Mouse (Mus musculus) left cerebral cortex, postnatal 14 days (tissue): Measurements from ENCODE around the gene Gdf1. TPM values are rescaled to one million over a fixed set of nuclear protein-coding genes. Genes with fewer than 3 reads are reported as not detected.

Experiments used
- DNase-seq, 2 experiments: peaks; one replicate each; pipeline ENCODE4 v3.0.0; 2021 to 2022; ENCODE audit warnings: low spot score in 2 of 2, mixed read lengths in 1 of 2
- intact Hi-C: fragments of 180-260 bp; cut with DNase I; formaldehyde crosslinking; loops from one replicate; pipeline ENCODE4 v1.15.1; 2025
- total RNA-seq, 2 experiments: library from RNA; stranded (reverse); gene quantifications; 2 replicates each; pipeline ENCODE4 v1.2.3; 2021

Gene Gdf1
- total RNA-seq, 2 experiments from 2014 or later, result 15.4 to 20.8 TPM

DNA sequence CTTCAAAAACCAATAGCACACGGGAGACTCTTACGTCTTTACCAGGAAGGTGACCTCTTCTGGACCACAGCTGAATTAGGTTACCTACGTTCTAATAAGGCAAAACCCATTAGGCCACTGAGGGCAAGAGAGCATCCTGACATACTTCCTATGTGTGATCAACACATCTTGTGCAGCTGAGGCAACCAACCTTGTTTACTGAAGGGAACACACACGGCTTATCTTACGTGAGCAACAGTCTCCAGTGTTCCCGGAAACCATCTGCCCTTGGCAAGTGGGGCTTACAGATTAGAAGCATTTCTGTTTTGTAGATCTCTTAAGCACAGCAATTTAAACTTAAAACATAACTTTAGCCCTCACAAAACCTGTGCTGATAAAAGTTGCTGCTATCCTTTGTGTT is 2.1 kb upstream of the Gdf1 start:
- intact Hi-C loops, result no loop called here
- DNase-seq, result no peak

DNA sequence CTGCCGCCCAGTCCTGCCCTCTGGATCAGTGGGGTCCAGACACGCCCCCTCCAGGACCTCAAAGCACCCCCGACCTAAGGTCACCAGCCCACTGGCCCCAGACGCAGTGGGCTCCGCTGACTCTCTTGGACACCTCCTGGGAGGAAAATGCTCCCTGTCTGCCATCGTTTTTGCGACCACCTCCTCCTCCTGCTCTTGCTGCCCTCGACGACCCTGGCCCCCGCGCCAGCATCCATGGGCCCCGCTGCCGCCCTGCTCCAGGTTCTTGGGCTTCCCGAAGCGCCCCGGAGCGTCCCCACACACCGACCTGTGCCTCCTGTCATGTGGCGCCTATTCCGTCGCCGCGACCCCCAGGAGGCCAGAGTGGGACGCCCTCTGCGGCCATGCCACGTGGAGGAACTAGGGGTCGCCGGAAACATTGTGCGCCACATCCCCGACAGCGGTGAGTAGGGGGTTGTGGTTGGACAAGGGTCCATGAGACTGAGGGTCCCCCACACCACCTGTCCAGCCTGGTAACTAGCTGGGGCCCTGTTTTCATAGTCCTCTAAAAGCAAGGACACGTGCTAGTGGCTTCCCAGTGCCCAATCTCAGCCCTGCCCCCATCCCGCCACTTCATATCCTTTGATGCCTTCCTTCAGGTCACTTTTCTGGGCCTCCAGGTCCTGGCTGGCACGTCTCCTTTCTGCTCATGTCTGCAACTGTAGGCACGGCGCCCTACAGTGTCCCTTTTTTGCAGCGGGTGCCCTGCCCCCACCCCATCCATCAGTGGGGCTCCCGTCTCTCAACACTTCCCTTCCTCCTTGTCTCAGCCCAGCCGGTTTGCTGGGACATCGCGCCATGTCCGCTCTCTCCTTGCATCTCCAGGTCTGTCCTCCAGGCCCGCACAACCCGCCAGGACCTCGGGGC is 471 bp downstream of the Gdf1 start:
- DNase-seq, result no peak
- intact Hi-C loops, result no loop called here

DNA sequence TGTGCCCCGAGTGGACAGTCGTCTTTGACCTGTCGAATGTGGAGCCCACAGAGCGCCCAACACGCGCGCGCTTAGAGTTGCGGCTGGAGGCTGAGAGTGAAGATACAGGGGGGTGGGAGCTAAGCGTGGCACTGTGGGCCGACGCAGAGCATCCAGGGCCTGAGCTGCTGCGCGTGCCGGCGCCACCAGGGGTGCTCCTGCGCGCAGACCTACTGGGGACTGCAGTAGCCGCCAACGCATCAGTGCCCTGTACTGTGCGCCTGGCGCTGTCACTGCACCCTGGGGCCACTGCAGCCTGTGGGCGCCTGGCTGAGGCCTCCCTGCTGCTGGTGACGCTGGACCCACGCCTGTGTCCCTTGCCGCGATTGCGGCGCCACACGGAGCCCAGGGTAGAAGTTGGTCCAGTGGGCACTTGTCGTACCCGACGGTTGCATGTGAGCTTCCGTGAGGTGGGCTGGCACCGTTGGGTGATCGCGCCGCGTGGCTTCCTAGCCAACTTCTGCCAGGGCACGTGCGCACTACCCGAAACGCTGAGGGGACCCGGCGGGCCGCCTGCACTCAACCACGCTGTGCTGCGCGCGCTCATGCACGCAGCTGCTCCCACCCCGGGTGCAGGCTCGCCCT is 1.2 kb downstream of the Gdf1 start:
- peak; percentile 73 to 89 for DNase-seq
- intact Hi-C loops, result no loop called here

- DNase-seq, result no peak
Observed at GRCm38 (mm10) chr8:70331526-70331925, 1.9 kb downstream of the Gdf1 start.

GRCm38 (mm10) chr8:70332070-70332877 is 2.7 kb downstream of the Gdf1 start:
- intact Hi-C loops, result no loop called here
- peak; percentile 74 to 80 for DNase-seq

More at GRCm38 (mm10) chr8:70331526-70331925, 1.9 kb downstream of the Gdf1 start:
- intact Hi-C loops, result no loop called here

GRCm38 (mm10) chr8:70332878-70333202 is 3.2 kb downstream of the Gdf1 start:
- DNase-seq, result no peak
- intact Hi-C loops, result no loop called here

DNA sequence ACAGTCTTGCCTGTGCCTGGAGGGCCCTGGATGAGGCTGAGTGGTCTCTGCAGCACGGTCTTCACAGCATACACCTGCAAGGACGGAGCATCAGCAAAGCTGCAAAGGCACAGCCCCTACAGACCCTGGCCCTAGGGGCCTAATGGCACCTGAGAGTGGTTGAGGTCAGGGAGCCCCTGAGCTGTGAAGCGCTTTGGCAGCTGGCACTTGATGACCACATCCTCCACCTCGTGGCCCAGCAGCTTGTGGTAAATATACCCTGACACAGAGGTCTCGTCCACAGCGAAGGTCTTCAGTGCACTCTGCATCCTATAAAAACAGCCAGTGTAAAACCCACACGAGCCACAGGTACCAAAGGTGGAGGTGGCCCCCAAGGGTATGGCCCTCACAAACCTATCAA is 9.3 kb downstream of the Gdf1 start:
- intact Hi-C loops, result no loop called here
- no peak for DNase-seq

- no peak for DNase-seq
- intact Hi-C loops, result loop anchor here (5.0 kb wide), 1 partner anchor 167 kb away; the partner anchor contains the start of gene Rex1bd
Observed at GRCm38 (mm10) chr8:70340659-70341058, 11.0 kb downstream of the Gdf1 start.

- no peak for DNase-seq
- intact Hi-C loops, result loop anchor here (5.0 kb wide), 1 partner anchor 165 kb away; the partner anchor contains the start of gene Rex1bd
Observed at GRCm38 (mm10) chr8:70342007-70342406, 12.4 kb downstream of the Gdf1 start.

- DNase-seq, result no peak
- intact Hi-C loops, result loop anchor here (5.0 kb wide), 1 partner anchor 164 kb away; the partner anchor contains the start of gene Rex1bd
Observed at GRCm38 (mm10) chr8:70343076-70343475, 13.5 kb downstream of the Gdf1 start.

DNA sequence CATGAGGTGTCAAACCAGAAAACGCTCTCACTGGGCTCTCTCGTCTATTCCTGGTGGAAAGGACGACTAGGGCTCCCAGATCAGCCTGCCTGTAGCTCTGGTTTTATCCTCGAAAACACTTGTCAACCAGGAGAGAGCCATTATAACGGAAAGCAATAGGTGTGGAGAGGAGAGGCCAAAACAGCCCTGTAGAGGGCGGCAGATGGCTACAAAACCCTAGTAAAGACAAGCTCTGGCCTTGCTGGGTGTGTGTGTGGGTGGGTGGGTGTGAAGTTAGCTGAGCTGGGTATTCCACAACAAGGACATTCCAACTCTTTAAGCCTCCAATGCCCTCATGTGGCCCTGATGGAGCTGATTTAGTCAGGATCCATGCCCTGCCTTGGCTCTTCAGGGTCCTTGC is 14.1 kb downstream of the Gdf1 start:
- intact Hi-C loops, result loop anchor here (5.0 kb wide), 1 partner anchor 164 kb away; the partner anchor contains the start of gene Rex1bd
- peak; percentile 47 to 79 for DNase-seq

GRCm38 (mm10) chr8:70344279-70344678 is 14.7 kb downstream of the Gdf1 start:
- DNase-seq, result no peak
- intact Hi-C loops, result loop anchor here (5.0 kb wide), 1 partner anchor 163 kb away; the partner anchor contains the start of gene Rex1bd

DNA sequence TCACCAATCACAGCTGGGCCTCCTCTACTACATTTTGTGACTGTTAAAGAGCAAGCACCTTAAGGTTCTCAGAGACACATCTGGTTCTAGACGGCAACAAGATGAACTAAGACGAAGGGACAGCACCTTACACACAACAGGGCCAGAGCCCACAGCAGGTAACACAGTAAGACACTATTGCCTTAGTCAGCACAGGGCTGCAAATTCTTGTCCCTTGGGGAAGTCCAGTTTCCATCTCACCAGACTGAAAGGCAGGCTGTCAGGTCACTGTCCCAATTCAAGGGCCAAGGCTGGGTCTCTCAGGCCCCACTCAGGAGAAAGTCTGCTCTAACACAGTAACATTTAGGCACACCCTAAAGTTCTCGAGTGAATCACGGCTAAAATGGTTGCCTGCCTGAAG is 17.8 kb downstream of the Gdf1 start:
- DNase-seq, result no peak
- intact Hi-C loops, result no loop called here

- intact Hi-C loops, result no loop called here
- no peak for DNase-seq
Observed at GRCm38 (mm10) chr8:70347860-70348420, 18.3 kb downstream of the Gdf1 start.

GRCm38 (mm10) chr8:70351035-70351999 is 21.7 kb downstream of the Gdf1 start:
- DNase-seq, result no peak
- intact Hi-C loops, result no loop called here

- intact Hi-C loops, result no loop called here
- no peak for DNase-seq
Observed at GRCm38 (mm10) chr8:70352000-70352384, 22.4 kb downstream of the Gdf1 start.

DNA sequence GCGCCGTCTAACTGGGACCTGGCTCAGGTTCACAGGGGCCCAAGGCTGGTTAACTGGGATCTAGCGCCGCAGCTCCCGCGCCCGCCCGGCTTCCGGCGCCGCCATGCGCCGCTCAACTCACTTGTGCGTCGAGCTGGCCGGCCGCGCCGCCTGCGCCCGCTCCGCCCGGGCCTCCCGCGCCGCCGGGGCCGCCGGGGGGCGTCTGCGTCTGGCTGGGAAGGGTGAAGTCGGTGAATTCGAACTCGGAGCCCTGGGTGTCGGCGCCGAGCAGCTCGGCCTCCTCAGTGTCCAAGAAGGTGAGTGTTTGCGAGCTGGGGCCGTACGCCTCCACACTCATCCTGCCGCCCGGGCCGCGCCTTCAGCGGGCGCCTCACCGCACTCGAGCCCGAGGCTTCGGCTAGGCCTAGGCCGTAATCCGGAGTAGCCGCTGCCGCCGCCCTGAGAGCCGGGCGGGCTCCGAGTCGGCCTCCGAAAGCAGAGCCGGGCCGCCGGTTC is 23.1 kb downstream of the Gdf1 start:
- no peak for DNase-seq
- intact Hi-C loops, result no loop called here

- intact Hi-C loops, result no loop called here
- peak; percentile 99 for DNase-seq
Observed at GRCm38 (mm10) chr8:70353194-70353817, 23.7 kb downstream of the Gdf1 start, which contains the start of gene Upf1. Gene Upf1 (minus strand): TSS chr8:70353278.
